Mouse (Mus musculus): Measurements from ENCODE around the gene Zfp654. TPM values are rescaled to one million over a fixed set of nuclear protein-coding genes. Genes with fewer than 3 reads are reported as not detected.

Zfp654 gene
- polyA plus RNA-seq, 1 experiment from 2014 or later = 2.5 TPM

DNA sequence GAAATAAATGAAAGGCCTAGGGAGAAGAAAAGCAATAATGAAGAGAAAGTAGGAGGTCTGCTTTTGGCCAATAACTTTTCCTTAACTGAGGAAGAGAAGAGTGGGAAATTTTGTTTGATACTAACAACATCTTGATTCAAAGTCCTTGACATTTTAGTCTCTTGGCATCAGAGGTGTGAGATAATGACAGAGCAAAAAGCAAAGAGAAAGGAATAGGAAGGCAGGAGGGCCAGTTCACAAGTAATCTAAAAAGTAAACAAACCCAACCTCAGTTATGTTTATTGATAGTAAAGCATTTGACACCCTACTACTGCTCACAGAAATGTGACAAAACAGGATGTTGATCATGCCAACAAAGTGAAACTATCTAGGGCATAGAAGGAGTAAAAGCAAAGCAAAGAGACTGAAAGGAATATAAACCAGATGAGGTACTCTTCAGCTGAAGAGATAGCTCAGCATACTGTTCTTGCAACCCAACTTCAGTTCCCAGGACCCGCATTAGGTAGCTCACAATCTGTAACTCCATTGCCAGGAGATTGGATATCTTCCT is 15.4 kb downstream of the Zfp654 start:
- no peak for ATAC-seq
- H3K9me3 ChIP-seq (ENCODE audit: control insufficient read depth) = no peaks in the 10 kb centered on the region
- no peaks in the 10 kb centered on the region for H3K4me1 ChIP-seq (replicated peaks; ENCODE audit: control insufficient read depth, insufficient read depth, low read length)
- no peak for TF ChIP-seq CTCF (IDR thresholded peaks at IDR 0.05; ENCODE audit: low read depth)
- no peaks in the 10 kb centered on the region for H3K36me3 ChIP-seq (ENCODE audit: control insufficient read depth, insufficient read depth)
- H3K4me3 ChIP-seq (ENCODE audit: low read depth, low read length) = no peak overlapping the region
- H3K27me3 ChIP-seq (replicated peaks; ENCODE audit: control insufficient read depth, insufficient read depth, low read length) = no peaks in the 10 kb centered on the region
- no peak overlapping the region for H3K9ac ChIP-seq (ENCODE audit: low read depth, low read length)
- no peak overlapping the region for H3K27ac ChIP-seq (ENCODE audit: low read depth, low read length)
- 72% methylated on average over 1 of the region's 1 CpGs for WGBS
- H3K4me2 ChIP-seq (replicated peaks; ENCODE audit: low read depth) = no peak overlapping the region

DNA sequence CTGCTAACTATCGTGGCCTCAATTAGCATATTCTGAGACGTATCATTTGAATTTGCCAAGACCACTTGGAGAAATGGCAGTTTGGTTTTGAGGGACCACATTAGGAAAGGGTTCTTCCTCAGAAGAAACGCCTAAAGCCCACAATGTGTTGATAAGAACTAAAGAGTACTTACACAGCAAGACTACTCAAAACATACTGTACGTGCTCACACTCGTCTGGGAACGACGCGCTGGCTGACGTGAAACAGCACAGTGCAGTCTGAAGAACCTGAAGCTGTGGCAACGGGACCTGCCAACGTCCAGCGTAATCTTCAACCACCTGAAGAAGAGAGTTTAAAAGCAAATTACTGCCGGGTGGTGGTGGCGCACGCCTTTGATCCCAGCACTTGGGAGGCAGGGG is 21.2 kb downstream of the Zfp654 start:
- no peaks in the 10 kb centered on the region for H3K27me3 ChIP-seq (replicated peaks; ENCODE audit: control insufficient read depth, insufficient read depth, low read length)
- WGBS = 90% methylated on average over 15 of the region's 15 CpGs
- H3K9me3 ChIP-seq (ENCODE audit: control insufficient read depth) = no peaks in the 10 kb centered on the region
- no peak overlapping the region for H3K9ac ChIP-seq (ENCODE audit: low read depth, low read length)
- no peaks in the 10 kb centered on the region for H3K4me1 ChIP-seq (replicated peaks; ENCODE audit: control insufficient read depth, insufficient read depth, low read length)
- H3K36me3 ChIP-seq (ENCODE audit: control insufficient read depth, insufficient read depth) = no peaks in the 10 kb centered on the region
- H3K27ac ChIP-seq (ENCODE audit: low read depth, low read length) = no peak overlapping the region
- no peak for ATAC-seq
- H3K4me2 ChIP-seq (replicated peaks; ENCODE audit: low read depth) = no peak overlapping the region
- no peak overlapping the region for H3K4me3 ChIP-seq (ENCODE audit: low read depth, low read length)
- no peak for TF ChIP-seq CTCF (IDR thresholded peaks at IDR 0.05; ENCODE audit: low read depth)

DNA sequence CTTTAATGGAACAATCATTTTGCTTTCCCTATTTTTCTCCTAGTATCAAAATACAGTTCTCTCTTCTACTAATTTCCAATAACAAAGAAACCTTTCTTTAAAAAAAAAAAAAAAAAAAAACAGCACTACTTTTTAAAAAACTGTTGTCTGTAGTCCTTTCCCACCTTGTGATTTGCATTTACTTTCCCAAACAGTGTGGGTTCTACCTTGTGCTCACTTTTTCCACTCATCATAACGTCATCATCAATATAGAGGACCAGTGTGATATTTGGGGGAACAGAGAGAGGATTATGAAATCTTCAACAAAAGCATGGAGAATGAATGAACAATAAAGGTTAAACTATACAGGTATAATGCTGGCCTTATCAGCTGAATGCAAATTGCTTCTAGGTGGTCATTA is 27.0 kb downstream of the Zfp654 start:
- no peak overlapping the region for H3K4me3 ChIP-seq (ENCODE audit: low read depth, low read length)

DNA sequence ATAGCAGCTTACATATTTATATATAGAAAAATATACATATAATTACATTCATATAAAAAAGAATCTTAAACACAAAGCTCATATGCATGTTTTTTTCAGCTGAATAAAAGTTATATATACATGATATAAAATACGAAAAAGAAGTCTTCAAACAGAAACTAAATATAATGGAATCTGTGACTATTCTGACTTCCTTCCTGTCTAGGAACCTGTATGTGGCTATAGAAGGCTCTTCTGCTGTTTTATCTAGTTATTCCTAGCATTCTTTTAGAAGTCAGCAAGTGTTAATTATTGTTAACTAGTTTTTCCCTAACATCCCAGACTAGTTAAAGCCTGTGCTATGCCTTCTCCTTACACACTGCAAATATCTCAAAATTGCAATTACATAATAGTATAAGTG is 27.6 kb downstream of the Zfp654 start:
- H3K9ac ChIP-seq (ENCODE audit: low read depth, low read length) = no peak overlapping the region
- H3K9me3 ChIP-seq (ENCODE audit: control insufficient read depth) = no peaks in the 10 kb centered on the region
- WGBS = 75% methylated on average over 1 of the region's 1 CpGs
- ATAC-seq = no peak
- H3K27ac ChIP-seq (ENCODE audit: low read depth, low read length) = no peak overlapping the region
- no peak overlapping the region for H3K4me3 ChIP-seq (ENCODE audit: low read depth, low read length)
- no peaks in the 10 kb centered on the region for H3K36me3 ChIP-seq (ENCODE audit: control insufficient read depth, insufficient read depth)
- no peaks in the 10 kb centered on the region for H3K27me3 ChIP-seq (replicated peaks; ENCODE audit: control insufficient read depth, insufficient read depth, low read length)
- H3K4me1 ChIP-seq (replicated peaks; ENCODE audit: control insufficient read depth, insufficient read depth, low read length) = no peaks in the 10 kb centered on the region
- TF ChIP-seq CTCF (IDR thresholded peaks at IDR 0.05; ENCODE audit: low read depth) = no peak
- H3K4me2 ChIP-seq (replicated peaks; ENCODE audit: low read depth) = no peak overlapping the region

More for the DNA sequence above, 27.0 kb downstream of the Zfp654 start:
- ATAC-seq = no peak
- Histone ChIP-seq H3K27me3 (replicated peaks; ENCODE audit: control insufficient read depth, insufficient read depth, low read length) (no peaks in the 10 kb centered on the region), H3K36me3 (ENCODE audit: control insufficient read depth, insufficient read depth) (no peaks in the 10 kb centered on the region), H3K4me1 (replicated peaks; ENCODE audit: control insufficient read depth, insufficient read depth, low read length) (no peaks in the 10 kb centered on the region), H3K4me2 (replicated peaks; ENCODE audit: low read depth) (no peak overlapping the region), H3K27ac (ENCODE audit: low read depth, low read length) (no peak overlapping the region), H3K9ac (ENCODE audit: low read depth, low read length) (no peak overlapping the region), H3K9me3 (ENCODE audit: control insufficient read depth) (no peaks in the 10 kb centered on the region)
- TF ChIP-seq CTCF (IDR thresholded peaks at IDR 0.05; ENCODE audit: low read depth) = no peak
- WGBS = 91% methylated on average over 1 of the region's 1 CpGs

DNA sequence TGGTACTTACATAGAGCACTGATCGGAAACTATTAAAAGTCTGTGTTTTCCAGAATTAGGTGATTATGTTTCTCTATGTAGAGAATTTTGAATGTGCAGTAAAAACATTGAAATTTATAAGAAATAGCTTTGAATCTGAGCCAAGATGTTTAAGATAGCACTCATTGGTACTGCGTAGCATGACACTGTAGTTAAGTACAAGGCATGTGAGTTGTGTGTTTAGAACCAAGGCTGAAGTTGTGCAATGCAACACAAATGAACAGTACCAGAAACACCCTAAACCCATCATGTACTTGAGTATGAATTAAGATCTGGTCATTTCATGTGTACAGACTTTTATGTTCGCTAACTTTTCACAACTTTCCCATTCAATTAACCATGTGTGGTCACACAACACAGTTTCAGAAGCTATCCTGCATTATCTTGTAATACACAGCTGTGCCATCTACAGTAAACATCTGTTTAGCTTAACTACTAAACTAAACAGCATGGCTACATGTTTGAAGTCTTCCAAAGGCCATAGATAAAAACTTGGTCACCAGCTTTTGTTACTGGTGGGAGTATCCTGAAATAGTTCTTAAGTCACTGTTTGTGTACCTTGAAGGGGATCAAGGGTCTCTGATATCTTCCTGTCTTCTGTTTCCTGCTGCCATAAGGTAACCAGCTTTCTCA is 34.2 kb downstream of the Zfp654 start:
- Histone ChIP-seq H3K27me3 (replicated peaks; ENCODE audit: control insufficient read depth, insufficient read depth, low read length) (no peaks in the 10 kb centered on the region), H3K9me3 (ENCODE audit: control insufficient read depth) (no peaks in the 10 kb centered on the region), H3K4me1 (replicated peaks; ENCODE audit: control insufficient read depth, insufficient read depth, low read length) (no peaks in the 10 kb centered on the region), H3K4me2 (replicated peaks; ENCODE audit: low read depth) (no peak overlapping the region), H3K36me3 (ENCODE audit: control insufficient read depth, insufficient read depth) (peaks cover 4% of the 10 kb centered on the region), H3K4me3 (ENCODE audit: low read depth, low read length) (no peak overlapping the region), H3K9ac (ENCODE audit: low read depth, low read length) (no peak overlapping the region), H3K27ac (ENCODE audit: low read depth, low read length) (no peak overlapping the region)
- TF ChIP-seq CTCF (IDR thresholded peaks at IDR 0.05; ENCODE audit: low read depth) = no peak
- no peak for ATAC-seq
- WGBS = 93% methylated on average over 3 of the region's 3 CpGs

DNA sequence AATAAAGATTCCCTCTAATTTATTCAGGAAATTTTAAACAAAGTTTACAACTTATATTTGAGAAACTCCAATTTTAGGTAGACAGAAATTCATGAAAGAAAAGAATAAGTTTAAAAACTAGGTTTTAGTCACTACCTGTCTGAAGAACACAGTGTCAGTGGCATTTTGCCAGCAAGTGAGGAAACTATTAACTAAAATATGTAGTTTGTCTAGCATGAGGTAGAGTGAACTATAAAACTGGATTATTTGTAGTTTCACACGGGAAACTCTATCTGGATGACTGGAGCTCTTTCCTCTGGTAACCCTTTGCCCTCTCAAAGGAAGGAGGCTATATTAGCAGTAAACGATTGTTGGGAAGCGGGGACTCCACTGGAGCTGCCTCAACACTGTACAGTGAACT is 48.4 kb downstream of the Zfp654 start:
- WGBS = 33% methylated on average over 3 of the region's 3 CpGs
- no peak for TF ChIP-seq CTCF (IDR thresholded peaks at IDR 0.05; ENCODE audit: low read depth)
- Histone ChIP-seq H3K9ac (ENCODE audit: low read depth, low read length) (no peak overlapping the region), H3K27me3 (replicated peaks; ENCODE audit: control insufficient read depth, insufficient read depth, low read length) (no peaks in the 10 kb centered on the region), H3K9me3 (ENCODE audit: control insufficient read depth) (no peaks in the 10 kb centered on the region), H3K4me2 (replicated peaks; ENCODE audit: low read depth) (no peak overlapping the region), H3K36me3 (ENCODE audit: control insufficient read depth, insufficient read depth) (no peaks in the 10 kb centered on the region), H3K4me1 (replicated peaks; ENCODE audit: control insufficient read depth, insufficient read depth, low read length) (no peaks in the 10 kb centered on the region), H3K4me3 (ENCODE audit: low read depth, low read length) (no peak overlapping the region), H3K27ac (ENCODE audit: low read depth, low read length) (no peak overlapping the region)
- no peak for ATAC-seq
